Comparison of ENCODE assay signal across 15 mouse cellular contexts in genomic region chr7:68023882-68024281, GRCm38 (mm10).
"Had no signal": no experiment of that assay in that cellular context is flagged by ENCODE, and none has a peak within 500 bp of the region (broad histone marks: within the 10 kb centered on the region; RNA-seq: fewer than 3 reads in every experiment).

No protein-coding gene starts in this region.

- H3K27me3 ChIP-seq: limb, embryonic 13.5 days; liver, embryonic 12.5 days; liver, embryonic 15.5 days; lung, embryonic 15.5 days; megakaryocyte, embryonic 14.5 days; midbrain, embryonic 13.5 days; neural tube, embryonic 13.5 days had no signal

- ATAC-seq: liver, embryonic 12.5 days; midbrain, embryonic 13.5 days; midbrain, embryonic 16.5 days had no signal

- H3K9ac ChIP-seq: limb, embryonic 13.5 days; liver, embryonic 12.5 days; liver, embryonic 15.5 days; lung, embryonic 15.5 days; midbrain, embryonic 13.5 days; neural tube, embryonic 13.5 days had no signal

- H3K27ac ChIP-seq: limb, embryonic 10.5 days; limb, embryonic 13.5 days; liver, embryonic 12.5 days; liver, embryonic 15.5 days; lung, embryonic 15.5 days; midbrain, embryonic 10.5 days; midbrain, embryonic 13.5 days; neural tube, embryonic 13.5 days had no signal

- H3K4me3 ChIP-seq: limb, embryonic 10.5 days; limb, embryonic 13.5 days; liver, embryonic 12.5 days; liver, embryonic 15.5 days; lung, embryonic 15.5 days; megakaryocyte, embryonic 14.5 days; midbrain, embryonic 10.5 days; midbrain, embryonic 13.5 days; myocyte; neural tube, embryonic 13.5 days had no signal

- H3K36me3 ChIP-seq: liver, embryonic 15.5 days; lung, embryonic 15.5 days had no signal

- H3K9me3 ChIP-seq: limb, embryonic 10.5 days; limb, embryonic 13.5 days; liver, embryonic 12.5 days; liver, embryonic 15.5 days; lung, embryonic 15.5 days; megakaryocyte, embryonic 14.5 days; midbrain, embryonic 10.5 days; midbrain, embryonic 13.5 days; neural tube, embryonic 13.5 days had no signal

- H3K4me2 ChIP-seq: limb, embryonic 13.5 days; liver, embryonic 12.5 days; liver, embryonic 15.5 days; lung, embryonic 15.5 days; midbrain, embryonic 13.5 days; neural tube, embryonic 13.5 days had no signal

- DNase-seq: liver; lung, postnatal 10 days; thymus, adult 18-20 months; thymus, postnatal 36 days had no signal
